Mouse (Mus musculus) spleen, adult 2 months (tissue): ENCODE results near the gene Car6.
A peak's percentile ranks its signal among the peaks of the same experiment; 100 is the strongest.

Source experiments
- CTCF ChIP-seq: fragments of 200-500 bp; IDR thresholded peaks from 2 replicates; pipeline ENCODE4 v1.5.1; 2011; ENCODE audit warnings: mild to moderate bottlenecking, inconsistent platforms; ENCODE audit not compliant: insufficient read depth, insufficient read length, insufficient replicate concordance; ENCODE audit errors: extremely low read depth
- POLR2A ChIP-seq: fragments of 200-500 bp; IDR thresholded peaks from 2 replicates; pipeline ENCODE4 v1.6.1; 2011; ENCODE audit warnings: low read depth, low read length, inconsistent platforms

GRCm38 (mm10) chr4:150193915-150194314, 7.2 kb downstream of the Car6 start:
- no peak for TF ChIP-seq POLR2A
- TF ChIP-seq CTCF, result peak; percentile 59; the same call in 1 of the 2 replicates
